Mouse (Mus musculus): ENCODE results near the gene D430041D05Rik. TPM values are rescaled to one million over a fixed set of nuclear protein-coding genes. Genes with fewer than 3 reads are reported as not detected.
"Not testable (repeated sequence)": the region's sequence is repeated elsewhere in the genome, so short reads cannot be mapped to it uniquely, and the experiment has no call there.

D430041D05Rik gene
- polyA plus RNA-seq, 1 experiment from 2014 or later = 9.5 TPM

DNA sequence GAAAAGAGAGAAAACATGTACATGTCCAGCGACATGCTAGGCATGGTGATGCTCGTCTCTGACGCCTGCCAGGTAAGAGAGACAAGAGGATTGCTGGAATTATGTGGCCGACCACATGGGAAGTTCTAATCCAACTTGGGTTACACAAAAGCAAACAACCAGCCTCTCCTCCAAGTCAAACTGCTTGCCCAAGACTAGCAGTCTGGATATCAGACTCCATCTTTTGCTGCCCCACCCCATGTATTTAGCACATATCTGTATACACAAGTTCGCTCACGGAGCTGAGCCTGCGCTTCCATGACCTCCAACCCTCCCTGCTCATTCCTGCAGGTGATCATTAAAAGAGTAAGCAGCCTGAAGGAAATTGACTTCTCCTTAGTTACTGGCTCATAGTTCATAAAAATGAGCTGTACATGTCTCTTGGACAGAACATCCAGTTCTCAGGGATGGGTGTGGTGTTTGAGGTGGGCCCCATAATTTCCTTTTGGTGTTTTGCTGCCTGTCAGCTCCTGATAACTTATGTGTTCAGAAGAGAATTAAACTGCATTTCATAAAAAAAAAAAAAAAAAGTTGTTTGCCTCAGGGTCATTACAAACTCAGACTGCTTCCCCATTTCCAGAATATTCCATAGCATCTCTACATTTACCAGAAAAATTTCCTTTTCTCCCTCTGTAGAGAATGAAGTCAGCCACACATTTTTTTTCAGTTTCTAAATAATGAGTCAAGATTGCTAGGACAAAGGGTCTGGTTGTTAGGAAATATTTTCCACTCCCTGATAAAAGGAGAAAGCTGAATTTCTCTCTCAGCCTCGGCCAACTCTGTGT is 288.9 kb downstream of the D430041D05Rik start:
- Histone ChIP-seq H3K4me2 (peak overlapping the region; percentile 90), H3K36me3 (no peaks in the 10 kb centered on the region), H3K9me3 (replicated peaks) (no peaks in the 10 kb centered on the region), H3K4me3 (replicated peaks) (peak overlapping the region; percentile 76), H3K9ac (replicated peaks) (peak overlapping the region; percentile 60), H3K4me1 (peaks cover 11% of the 10 kb centered on the region), H3K27ac (replicated peaks) (peak overlapping the region; percentile 60), H3K27me3 (replicated peaks) (peaks cover 6% of the 10 kb centered on the region; the same call in 1 of the 2 replicates)
- ATAC-seq (ENCODE audit: low FRiP score) = no peak
- 83% methylated on average over 8 of the region's 8 CpGs for WGBS

DNA sequence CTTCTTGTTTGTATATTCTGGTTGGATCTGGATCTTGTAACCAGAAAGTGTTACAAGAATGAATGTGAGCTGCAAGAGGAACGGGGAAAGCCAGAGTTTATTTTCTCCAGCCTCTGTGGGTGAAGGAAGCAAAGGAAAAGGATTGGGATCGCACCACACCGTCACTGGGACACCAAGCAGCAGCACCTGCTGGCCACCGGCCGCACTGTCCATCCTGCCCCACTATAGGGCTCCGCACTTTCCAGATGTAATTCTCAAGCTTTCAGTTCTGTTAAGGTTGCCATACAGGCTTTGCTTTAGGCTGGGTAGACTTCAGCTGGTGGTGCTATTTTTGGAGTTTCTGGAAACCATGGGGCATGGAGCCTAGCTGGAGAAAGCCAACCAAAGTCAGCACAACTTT is 290.5 kb downstream of the D430041D05Rik start:
- Histone ChIP-seq H3K4me1 (peaks cover 11% of the 10 kb centered on the region), H3K36me3 (no peaks in the 10 kb centered on the region), H3K27me3 (replicated peaks) (0 out of 2 replicates have a peak, but pooled peaks cover 3% of the 10 kb centered on the region), H3K4me2 (no peak overlapping the region), H3K9ac (replicated peaks) (no peak overlapping the region), H3K4me3 (replicated peaks) (no peak overlapping the region), H3K9me3 (replicated peaks) (no peaks in the 10 kb centered on the region), H3K27ac (replicated peaks) (no peak overlapping the region)
- no peak for ATAC-seq (ENCODE audit: low FRiP score)
- WGBS = 70% methylated on average over 6 of the region's 6 CpGs

DNA sequence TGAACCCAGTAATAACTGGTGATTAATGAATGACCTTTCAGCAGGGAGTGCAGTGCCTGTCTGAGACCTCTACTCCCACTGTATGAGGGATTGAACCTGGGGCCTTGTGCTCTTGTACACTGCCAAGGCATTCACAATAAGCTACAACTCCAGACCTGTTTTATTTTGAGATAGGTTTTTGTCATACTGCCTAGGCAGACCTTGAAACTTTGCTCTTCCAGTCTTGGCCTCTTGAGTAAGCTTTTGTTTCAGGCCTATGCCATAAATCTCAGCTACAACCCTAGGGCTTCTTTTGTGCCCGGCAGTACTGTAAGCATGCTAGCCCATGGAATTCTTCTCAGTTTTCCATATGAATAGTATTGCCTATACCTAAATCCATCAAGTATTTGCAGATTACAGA is 291.7 kb downstream of the D430041D05Rik start:
- Histone ChIP-seq H3K27ac (replicated peaks) (no peak overlapping the region), H3K4me1 (peaks cover 11% of the 10 kb centered on the region), H3K27me3 (replicated peaks) (0 out of 2 replicates have a peak, but pooled peaks cover 3% of the 10 kb centered on the region), H3K4me2 (no peak overlapping the region), H3K9me3 (replicated peaks) (no peaks in the 10 kb centered on the region), H3K9ac (replicated peaks) (no peak overlapping the region), H3K4me3 (replicated peaks) (no peak overlapping the region), H3K36me3 (no peaks in the 10 kb centered on the region)
- 22% methylated on average over 1 of the region's 1 CpGs for WGBS
- no peak for ATAC-seq (ENCODE audit: low FRiP score)

DNA sequence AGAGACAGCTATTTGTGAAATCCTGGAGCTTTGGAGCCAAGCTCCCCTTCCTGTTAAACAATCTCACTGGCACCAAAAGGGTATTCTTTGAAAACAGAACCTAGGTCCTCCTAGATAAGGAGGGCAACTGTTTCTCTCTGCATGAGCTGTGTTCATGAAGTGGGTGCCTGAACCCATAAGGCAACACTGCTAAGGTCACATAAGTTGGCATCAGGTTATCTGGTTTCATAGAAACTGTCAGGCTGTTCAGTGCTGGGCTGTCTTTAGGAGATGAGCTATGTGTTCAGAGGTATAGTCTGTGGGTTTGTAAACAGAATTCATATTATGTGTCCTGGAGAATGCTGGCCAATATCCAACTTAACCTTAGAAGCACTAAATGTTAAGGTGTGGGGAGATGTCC is 293.6 kb downstream of the D430041D05Rik start:
- H3K27me3 ChIP-seq (replicated peaks); H3K9me3 ChIP-seq (replicated peaks); H3K36me3 ChIP-seq; H3K27ac ChIP-seq (replicated peaks); H3K9ac ChIP-seq (replicated peaks); H3K4me3 ChIP-seq (replicated peaks); H3K4me2 ChIP-seq; H3K4me1 ChIP-seq; ATAC-seq (ENCODE audit: low FRiP score): not testable (repeated sequence)

DNA sequence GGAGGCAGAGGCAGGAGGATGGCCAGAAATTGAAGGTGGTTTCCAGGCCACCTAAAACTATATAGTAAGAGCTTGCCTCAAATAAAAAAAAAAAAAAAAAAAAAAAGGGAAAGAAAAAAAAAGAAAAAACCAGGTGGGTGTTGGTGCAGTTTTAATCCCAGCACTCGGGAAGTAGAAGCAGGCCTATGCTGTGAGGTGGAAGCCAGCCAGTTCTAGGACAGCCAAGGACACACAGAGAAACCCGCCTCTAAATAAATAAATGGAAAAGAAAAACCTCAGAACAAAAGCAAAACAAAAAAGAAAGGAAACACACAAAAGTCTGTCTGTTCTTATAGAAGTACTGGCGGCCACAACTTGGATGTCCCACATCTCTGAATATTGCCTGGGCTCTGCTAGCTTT is 295.9 kb downstream of the D430041D05Rik start:
- Histone ChIP-seq H3K4me1 (no peaks in the 10 kb centered on the region), H3K4me2 (no peak overlapping the region)

DNA sequence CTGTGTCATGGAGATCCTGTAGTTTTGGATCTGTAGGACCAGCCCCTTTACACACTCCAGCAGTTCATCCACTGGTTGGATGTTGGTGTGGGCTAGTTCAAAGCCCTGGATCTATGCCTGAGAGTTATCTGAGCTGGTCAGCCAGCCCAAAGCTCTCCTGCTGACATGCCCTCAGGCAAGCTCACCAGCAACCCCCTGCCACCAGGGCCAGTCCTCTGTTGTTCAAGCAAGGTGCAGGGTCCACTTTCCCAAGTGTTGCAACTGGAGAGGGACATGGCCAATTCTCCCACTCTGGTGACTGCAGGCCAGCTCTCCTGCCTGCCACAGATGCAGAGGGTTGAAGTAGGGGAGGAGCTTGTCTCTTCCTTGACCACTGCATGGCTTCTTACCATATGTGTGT is 297.2 kb downstream of the D430041D05Rik start:
- H3K9me3 ChIP-seq (replicated peaks); ATAC-seq (ENCODE audit: low FRiP score); H3K4me3 ChIP-seq (replicated peaks): not testable (repeated sequence)

More for the DNA sequence above, 295.9 kb downstream of the D430041D05Rik start:
- no peak for ATAC-seq (ENCODE audit: low FRiP score)
- no peaks in the 10 kb centered on the region for H3K27me3 ChIP-seq (replicated peaks)
- H3K9ac ChIP-seq (replicated peaks) = no peak overlapping the region
- no peaks in the 10 kb centered on the region for H3K9me3 ChIP-seq (replicated peaks)
- H3K4me3 ChIP-seq (replicated peaks) = no peak overlapping the region
- H3K36me3 ChIP-seq = no peaks in the 10 kb centered on the region
- WGBS = 67% methylated on average over 3 of the region's 3 CpGs
- H3K27ac ChIP-seq (replicated peaks) = no peak overlapping the region

DNA sequence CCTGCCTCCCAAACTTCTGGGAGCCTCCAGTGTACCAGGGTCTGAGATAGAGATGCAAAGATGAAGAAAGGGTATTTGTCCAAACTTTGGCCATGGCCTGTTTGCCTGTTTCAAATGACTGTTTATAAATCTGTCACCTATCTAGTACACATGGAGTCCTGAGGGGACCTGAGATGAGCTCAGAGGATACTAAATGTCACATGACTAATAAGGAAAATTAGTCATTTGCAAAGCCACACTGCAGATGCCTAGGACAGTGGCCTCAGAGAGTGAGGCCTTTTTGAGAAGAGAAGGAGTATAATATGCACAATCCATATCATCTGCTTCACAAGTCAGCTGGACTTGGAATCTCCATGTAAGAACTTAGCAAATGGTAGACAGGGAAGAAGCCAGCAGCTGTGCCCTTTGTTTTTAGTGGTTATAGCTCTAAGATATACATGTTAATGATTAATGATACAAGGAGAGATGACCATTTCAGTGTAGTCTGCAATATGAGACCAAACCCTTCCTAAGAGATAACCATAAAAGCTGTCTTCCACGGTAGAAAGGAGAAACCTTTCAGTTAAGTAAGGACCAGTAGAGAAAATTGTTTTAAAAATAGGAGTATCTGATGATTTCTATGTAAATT is 299.5 kb downstream of the D430041D05Rik start:
- WGBS = no CpG with 5 or more reads among the region's 1 CpGs
- not testable (repeated sequence) for H3K4me2 ChIP-seq

More for the DNA sequence above, 297.2 kb downstream of the D430041D05Rik start:
- not testable (repeated sequence) for H3K4me1 ChIP-seq; H3K9ac ChIP-seq (replicated peaks); H3K27me3 ChIP-seq (replicated peaks); H3K36me3 ChIP-seq; H3K4me2 ChIP-seq; H3K27ac ChIP-seq (replicated peaks)

DNA sequence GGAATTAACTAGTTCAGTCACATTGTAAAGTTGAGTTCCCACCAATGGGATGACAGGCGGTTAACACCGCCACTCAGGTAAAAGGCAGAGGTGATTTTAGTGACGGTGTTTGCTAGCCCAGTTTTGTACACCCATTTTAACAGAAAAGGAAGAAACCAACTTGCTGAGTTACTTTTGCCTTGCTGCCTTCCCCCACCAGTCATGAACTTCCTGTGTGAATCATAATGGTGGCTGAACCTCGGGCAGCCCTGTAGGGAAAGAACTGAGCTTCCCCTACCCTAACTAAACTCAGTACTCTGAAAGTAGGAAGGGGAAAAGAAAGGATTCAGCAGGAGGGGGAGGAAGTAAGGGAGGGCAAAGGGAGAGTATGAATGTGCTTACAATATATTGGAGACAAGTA is 300.8 kb downstream of the D430041D05Rik start:
- Histone ChIP-seq H3K9me3 (replicated peaks) (no peaks in the 10 kb centered on the region), H3K4me1 (no peaks in the 10 kb centered on the region), H3K4me2 (no peak overlapping the region), H3K9ac (replicated peaks) (no peak overlapping the region), H3K27me3 (replicated peaks) (no peaks in the 10 kb centered on the region), H3K36me3 (no peaks in the 10 kb centered on the region), H3K27ac (replicated peaks) (no peak overlapping the region), H3K4me3 (replicated peaks) (no peak overlapping the region)
- ATAC-seq (ENCODE audit: low FRiP score) = no peak
- 84% methylated on average over 4 of the region's 4 CpGs for WGBS

More for the DNA sequence above, 299.5 kb downstream of the D430041D05Rik start:
- not testable (repeated sequence) for H3K9ac ChIP-seq (replicated peaks); H3K9me3 ChIP-seq (replicated peaks); H3K27ac ChIP-seq (replicated peaks); ATAC-seq (ENCODE audit: low FRiP score); H3K4me1 ChIP-seq; H3K36me3 ChIP-seq; H3K4me3 ChIP-seq (replicated peaks); H3K27me3 ChIP-seq (replicated peaks)

DNA sequence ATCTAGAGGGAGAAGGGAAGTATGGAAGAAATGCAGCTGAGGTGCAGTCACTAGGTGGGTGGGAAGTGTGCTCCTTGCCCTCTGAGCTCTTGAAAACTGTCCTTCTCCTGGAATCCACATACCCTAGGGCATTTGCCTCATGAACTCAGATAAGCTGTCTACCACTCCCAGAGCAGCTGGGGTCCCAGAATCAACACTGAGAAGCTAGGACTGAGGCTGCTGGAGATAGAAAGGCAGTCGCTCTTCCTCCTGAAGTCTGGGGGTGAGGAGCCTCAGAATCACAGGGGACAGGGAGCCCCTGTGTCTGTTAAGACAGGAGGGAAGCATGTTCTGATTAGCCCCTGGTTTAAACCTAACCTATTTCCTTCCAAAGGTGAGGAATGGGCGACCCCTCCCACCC is 301.3 kb downstream of the D430041D05Rik start:
- WGBS = 78% methylated on average over 2 of the region's 2 CpGs
- no peak overlapping the region for H3K4me3 ChIP-seq (replicated peaks)
- H3K36me3 ChIP-seq = no peaks in the 10 kb centered on the region
- H3K9ac ChIP-seq (replicated peaks) = no peak overlapping the region
- no peaks in the 10 kb centered on the region for H3K4me1 ChIP-seq
- no peaks in the 10 kb centered on the region for H3K9me3 ChIP-seq (replicated peaks)
- H3K4me2 ChIP-seq = no peak overlapping the region
- H3K27me3 ChIP-seq (replicated peaks) = no peaks in the 10 kb centered on the region
- no peak overlapping the region for H3K27ac ChIP-seq (replicated peaks)
- ATAC-seq (ENCODE audit: low FRiP score) = no peak

DNA sequence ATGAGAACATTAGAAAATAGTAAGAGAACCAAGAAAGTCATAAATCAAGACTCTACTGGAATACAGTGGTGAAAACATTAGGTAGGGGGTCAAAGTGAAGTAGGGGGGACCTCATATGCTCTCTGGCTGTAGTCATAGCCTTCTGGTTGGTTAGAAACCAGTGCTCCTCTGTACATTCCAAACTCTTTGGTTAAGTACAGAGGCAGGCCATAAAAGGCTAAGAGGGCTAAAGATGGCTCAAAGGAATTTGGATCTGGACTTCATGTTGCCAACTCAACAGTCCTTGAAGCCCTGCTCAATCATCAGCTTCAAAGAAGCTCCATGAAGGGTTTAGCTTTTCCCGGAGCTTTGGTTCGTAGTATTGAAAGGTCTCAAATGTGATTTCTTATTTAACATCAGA is 301.8 kb downstream of the D430041D05Rik start:
- H3K9ac ChIP-seq (replicated peaks); H3K4me2 ChIP-seq; ATAC-seq (ENCODE audit: low FRiP score); H3K36me3 ChIP-seq; H3K9me3 ChIP-seq (replicated peaks); H3K27me3 ChIP-seq (replicated peaks); H3K4me3 ChIP-seq (replicated peaks); H3K27ac ChIP-seq (replicated peaks); H3K4me1 ChIP-seq: not testable (repeated sequence)
- 98% methylated on average over 2 of the region's 2 CpGs for WGBS

DNA sequence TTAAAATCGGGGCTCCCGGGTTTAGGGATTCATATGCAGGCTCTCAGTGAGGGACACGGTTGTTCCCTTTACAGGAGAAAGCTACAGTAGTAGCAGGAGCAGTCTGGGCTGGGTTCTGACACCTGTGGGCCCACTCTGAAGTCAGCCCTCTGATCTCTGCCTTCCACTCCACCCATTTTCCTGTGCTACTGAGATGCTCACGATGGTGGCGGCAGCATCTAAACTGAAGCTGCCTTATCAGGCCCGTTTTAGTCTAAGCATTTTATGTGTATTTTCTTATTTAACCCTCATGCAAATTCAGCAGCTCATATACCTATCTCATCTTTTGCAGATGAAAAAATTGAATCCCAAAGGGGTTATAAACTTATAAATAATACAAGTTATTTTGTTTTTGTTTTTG is 306.0 kb downstream of the D430041D05Rik start:
- H3K27ac ChIP-seq (replicated peaks) = no peak overlapping the region
- H3K4me1 ChIP-seq = no peaks in the 10 kb centered on the region
- ATAC-seq (ENCODE audit: low FRiP score) = no peak
- H3K4me3 ChIP-seq (replicated peaks) = no peak overlapping the region
- 92% methylated on average over 6 of the region's 6 CpGs for WGBS
- H3K4me2 ChIP-seq = no peak overlapping the region
- no peaks in the 10 kb centered on the region for H3K36me3 ChIP-seq
- H3K27me3 ChIP-seq (replicated peaks) = no peaks in the 10 kb centered on the region
- no peaks in the 10 kb centered on the region for H3K9me3 ChIP-seq (replicated peaks)
- H3K9ac ChIP-seq (replicated peaks) = no peak overlapping the region

DNA sequence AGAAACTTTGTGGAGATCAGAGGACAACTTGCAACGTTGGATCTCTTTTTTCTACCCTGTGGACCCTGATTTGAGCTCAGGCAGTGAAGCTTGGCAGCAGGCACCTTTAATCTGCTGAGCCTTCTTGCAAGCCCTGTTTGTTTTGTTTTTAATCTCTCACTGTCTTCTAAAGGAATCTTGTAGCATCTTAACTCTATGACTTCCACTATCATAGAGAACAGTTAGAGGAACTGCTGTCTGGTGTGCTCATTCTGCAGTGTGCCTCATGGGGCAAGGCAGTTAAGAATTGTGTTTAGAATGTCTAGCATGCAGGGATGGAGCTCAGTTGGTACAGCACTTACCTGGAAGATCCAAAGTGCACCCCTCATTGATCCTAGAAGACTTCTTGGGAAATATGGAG is 310.9 kb downstream of the D430041D05Rik start:
- Histone ChIP-seq H3K9ac (replicated peaks) (no peak overlapping the region), H3K27me3 (replicated peaks) (no peaks in the 10 kb centered on the region), H3K36me3 (no peaks in the 10 kb centered on the region), H3K4me1 (peaks cover 10% of the 10 kb centered on the region; the same call in 1 of the 2 replicates), H3K9me3 (replicated peaks) (no peaks in the 10 kb centered on the region), H3K27ac (replicated peaks) (no peak overlapping the region), H3K4me3 (replicated peaks) (no peak overlapping the region), H3K4me2 (no peak overlapping the region)
- ATAC-seq (ENCODE audit: low FRiP score) = no peak
- 68% methylated on average over 1 of the region's 1 CpGs for WGBS

Data from neural tube, embryonic 15.5 days (tissue).